Mouse (Mus musculus) urinary bladder, adult 2 months (tissue): ENCODE data around the gene Acot8. TPM values are rescaled to one million over a fixed set of nuclear protein-coding genes. Genes with fewer than 3 reads are reported as not detected.
"Not testable (repeated sequence)": the region's sequence is repeated elsewhere in the genome, so short reads cannot be mapped to it uniquely, and the experiment has no call there.

Source experiments
- DNase-seq: peaks from one replicate; pipeline ENCODE4 v3.0.0; 2022; ENCODE audit warnings: low spot score
- polyA plus RNA-seq: library from polyadenylated mRNA; depleted of rRNA; stranded (reverse); fragments of >200 nt; gene quantifications from 2 replicates; pipeline ENCODE4 v1.2.3, GENCODE M21; 2012

Gene Acot8
- polyA plus RNA-seq, 1 experiment = 45.7 TPM

DNA sequence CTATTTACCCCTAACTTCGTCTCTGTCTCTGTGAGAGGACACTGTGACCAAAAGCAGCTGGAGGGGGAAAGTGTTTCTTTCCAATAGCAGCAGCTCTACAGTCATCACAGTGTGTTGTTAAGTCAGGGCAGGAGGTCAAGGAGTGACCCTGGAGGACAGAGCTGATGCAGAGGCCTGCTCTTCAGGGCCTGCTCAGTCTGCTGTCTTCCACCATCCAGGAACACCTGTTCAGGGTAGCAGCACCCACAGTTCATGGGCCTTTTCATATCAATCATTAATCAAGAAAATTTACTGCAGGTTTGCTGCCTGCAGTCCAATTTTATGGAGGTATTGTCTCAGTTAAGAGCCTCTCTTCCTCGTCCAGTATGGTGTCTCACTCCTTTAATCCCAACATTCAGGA lies 8.9 kb upstream of the Acot8 start:
- no peak for DNase-seq

DNA sequence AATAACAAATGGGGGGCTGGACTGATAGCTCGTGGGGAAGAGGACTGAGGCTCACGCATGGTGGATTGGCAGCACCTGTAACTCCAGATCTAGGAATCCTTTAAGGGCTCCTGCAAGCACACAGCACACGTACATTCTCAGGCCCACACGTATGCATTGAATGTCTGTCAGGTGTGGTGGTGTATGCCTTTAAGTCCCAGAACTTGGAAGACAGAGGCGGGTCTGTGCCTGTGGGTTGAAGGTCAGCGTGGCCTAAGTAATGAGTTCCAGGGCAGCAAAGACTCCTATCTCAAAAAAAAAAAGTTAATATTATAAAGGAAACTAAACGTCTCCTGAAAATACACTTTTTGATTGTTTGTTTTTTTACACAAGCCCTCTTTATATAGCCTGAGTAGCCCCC lies 1.9 kb upstream of the Acot8 start:
- DNase-seq = no peak

DNA sequence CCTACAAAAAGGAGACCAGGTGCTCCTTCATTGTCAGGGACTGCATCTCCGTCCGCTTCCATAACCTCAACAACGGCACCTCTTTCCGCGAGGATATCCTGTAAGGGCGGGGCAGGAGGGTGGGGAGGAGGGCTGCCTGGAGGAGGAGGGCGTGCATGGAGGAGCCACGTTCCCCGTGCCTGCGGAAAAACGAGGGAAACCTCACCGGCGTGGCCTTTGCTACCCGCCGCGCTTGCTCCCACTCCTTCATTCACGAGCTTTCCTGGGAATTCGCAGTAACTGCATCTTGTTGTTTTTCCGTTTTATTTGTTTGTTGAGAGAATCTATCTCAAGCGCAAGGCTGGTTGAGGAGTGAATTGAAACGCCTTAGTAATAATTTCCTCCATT lies 643 bp upstream of the Acot8 start:
- DNase-seq = no peak

DNA sequence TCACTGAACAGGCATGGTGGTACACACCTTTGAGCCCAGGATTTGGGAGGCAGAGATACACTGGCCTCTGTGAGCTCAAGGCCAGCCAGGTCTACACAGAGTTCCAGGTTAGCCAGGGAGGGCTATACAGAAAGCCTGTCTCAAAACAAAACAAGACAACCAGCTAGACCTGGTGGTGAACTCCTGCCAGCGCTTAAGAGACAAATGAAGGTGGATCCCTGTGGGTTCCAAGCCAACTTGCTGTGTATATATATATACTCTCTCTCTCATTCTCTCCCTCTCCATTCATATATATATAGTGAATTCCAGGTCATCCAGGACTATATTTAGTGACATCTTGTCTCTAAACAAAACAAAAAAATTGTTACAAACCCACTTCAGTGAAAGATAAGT lies 765 bp downstream of the Acot8 start:
- no peak for DNase-seq

DNA sequence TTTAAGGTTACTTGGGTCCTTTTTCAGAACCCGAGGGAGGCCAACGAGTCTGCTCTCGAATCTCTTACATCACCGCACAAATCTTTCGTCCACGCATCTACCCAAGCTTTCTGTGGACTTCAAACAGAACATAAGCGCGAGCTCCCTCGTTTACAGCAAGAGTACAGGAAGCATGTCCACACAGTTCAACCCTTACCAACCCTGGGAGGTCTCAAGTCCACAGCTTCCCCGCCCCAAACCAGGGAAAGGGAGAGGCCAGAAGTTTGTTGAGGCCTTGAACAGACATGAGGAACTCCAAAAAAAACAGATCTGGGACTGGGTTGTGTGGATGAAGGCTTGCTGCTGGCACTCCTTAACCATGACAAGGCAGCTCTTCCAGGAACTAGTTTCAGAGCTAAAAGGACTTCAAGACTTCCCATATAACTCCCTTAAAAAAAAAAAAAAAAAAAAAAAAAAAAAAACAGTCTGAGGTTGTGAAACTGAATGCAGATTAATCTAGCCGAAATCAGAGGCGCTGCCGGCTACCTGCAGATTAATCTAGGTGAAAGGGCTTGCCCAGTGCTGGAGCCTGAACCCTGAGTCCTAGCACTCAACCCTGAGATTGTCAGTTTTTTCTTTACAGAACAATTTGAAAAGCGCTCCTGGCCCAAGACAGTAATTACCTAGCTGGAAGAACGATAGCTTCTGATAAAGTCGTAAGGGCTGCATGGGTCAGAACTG lies 1.3 kb downstream of the Acot8 start:
- no peak for DNase-seq

DNA sequence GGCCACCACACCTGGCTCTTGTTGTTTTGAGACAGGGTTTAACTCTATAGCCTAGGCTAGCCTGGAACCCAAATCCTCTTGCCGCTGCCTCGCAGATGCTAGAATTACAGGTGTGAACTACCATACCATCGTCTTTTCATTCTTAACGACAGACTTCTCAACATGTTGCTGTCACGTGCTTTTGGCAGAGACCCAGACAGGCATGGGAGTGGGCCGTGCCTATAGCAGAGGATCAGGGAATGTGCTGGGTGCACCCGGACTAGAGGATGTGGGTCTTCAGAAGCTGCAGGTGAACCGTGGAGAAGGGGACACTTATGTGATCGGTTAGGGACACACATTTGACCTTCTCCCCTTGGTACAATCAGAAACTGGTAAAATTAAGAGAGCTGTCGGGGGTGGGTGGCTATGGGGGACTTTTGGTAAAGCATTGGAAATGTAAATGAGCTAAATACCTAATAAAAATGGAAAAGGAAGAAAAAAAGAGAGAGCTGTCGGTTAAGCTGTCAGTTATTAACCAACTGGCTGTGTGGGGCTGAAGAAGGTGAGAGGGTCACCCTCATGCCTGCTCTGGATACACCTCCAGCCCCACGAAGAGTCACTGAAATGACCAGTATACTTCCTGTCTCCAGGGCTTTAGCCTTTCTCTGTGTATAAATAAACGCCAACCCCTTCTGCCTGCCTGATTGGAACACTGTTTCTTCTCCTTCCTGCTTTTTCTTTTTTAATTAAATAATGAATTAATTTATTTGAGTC lies 4.3 kb downstream of the Acot8 start:
- no peak for DNase-seq

DNA sequence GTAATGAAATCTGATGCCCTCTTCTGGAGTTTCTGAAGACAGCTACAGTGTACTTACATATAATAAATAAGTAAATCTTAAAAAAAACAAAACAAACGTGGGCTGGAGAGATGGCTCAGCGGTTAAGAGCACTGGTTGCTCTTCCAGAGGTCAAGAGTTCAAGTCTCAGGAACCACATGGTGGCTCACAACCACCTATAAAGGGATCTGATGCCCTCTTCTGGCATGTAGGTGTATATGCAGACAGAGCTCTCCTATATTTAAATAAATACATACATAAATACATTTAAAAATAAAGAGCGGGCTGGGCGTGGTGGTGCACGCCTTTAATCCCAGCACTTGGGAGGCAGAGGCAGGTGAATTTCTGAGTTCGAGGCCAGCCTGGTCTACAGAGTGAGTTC lies 6.1 kb downstream of the Acot8 start:
- DNase-seq = not testable (repeated sequence)

DNA sequence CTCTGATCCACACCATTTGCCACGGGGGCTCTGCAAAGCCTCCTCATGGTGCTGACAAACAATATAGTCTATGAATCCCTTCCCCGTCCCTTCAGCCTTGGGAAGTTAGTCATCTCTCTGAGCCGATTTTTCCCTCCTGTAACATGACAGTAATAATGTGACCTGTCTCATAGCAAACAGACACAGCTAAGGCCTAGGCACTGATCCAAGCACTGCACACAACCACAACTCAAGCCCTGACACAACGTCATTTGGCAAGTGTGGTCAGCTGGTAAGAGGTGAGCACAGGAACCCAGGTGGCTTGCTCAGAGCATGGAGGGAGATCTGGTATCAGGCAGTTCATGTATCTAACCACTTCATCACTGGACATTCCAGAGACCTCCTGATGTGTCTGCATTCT lies 8.8 kb downstream of the Acot8 start:
- no peak for DNase-seq

DNA sequence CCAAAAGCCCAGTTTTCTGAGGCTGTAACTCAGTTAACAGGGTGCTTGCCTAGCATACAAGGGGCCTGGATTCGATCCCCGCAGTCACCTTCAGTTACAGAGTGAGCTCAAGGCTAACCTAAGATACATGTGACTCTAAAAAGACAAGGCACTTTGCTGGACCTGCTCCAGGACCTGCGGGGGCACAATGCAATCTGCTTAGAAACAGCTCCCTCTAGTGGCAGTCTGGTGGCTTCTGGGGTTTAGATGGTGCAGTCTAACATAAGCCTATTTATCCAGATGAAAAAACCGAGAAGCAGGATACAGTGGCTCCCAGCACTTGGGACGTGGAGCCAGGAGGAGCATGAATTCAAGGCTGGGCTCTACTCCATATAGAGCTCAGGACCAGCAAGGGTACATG lies 10.4 kb downstream of the Acot8 start:
- DNase-seq = no peak

DNA sequence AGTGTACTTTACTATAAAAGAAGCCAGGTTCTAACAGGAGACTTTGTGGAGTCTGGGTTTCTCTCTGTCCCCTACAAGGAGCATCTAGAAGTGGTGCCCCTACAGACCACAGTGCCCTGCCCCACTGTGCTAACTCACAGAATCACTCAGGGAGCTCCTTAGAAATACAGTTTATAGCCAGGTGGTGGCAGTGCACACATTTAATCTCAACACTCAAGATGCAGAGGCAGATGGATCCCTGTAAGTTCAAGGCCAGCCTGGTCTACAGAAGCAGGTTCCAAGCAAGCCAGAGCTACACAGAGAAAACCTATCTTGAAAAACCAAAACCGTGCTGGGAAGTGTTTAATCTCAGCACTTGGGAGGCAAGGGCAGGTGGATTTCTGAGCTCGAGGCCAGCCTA lies 10.9 kb downstream of the Acot8 start:
- no peak for DNase-seq

DNA sequence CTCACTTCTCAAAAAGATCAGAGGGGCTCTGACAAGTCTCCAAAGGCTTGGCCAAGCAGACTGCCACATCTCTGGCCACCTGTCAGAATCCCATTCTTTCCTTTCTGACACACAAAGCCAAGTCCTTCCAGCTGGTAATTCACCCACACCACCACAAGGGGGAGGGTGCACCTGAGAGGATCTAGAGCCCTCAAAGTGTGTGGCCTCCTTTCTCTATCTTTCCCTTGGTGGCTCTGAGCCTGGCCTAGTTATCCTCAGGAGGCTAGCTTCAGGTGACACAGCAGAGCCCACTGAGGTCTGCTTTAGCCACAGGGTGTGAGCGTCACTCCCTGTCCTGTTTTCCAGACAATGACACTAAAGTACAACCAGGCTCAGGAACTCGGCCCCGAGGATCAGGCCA lies 11.4 kb downstream of the Acot8 start:
- no peak for DNase-seq

DNA sequence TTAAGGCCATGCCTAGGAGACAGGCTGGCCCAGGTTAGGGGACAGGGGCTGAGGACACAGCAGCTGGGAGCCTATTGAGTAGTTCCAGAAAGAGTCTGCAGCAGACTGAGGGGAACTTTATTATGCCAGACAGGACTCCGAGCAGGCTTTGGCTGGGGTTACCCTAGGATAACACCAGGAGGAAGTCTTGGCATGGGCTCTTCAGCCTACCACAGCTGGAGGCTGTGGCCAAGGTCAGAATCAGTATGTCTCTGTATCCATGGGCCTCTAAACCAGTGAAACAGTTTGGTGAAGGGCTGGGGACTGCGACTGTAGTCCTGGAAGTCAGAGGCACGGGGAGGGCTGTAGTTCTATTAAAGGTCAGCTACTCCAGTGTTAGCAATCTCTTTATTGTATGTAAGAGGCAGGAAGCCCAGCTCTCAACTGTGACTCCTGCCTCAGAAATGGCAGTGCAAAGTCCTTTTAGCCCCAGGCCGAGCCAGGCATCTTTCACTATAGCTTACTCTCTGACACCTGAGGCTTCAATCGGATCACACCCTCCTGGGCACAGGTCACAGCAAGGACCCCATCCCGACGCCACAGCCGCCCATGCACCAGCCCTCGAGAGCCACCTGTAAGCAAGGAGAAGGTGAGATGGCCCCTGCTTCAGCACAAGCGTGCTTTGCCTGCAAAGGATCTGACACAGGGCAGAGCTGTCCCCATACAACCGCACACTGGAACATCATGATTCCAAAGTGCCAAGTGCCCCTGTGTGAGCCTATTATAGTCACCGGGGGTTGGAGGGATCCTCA lies 12.1 kb downstream of the Acot8 start:
- no peak for DNase-seq

DNA sequence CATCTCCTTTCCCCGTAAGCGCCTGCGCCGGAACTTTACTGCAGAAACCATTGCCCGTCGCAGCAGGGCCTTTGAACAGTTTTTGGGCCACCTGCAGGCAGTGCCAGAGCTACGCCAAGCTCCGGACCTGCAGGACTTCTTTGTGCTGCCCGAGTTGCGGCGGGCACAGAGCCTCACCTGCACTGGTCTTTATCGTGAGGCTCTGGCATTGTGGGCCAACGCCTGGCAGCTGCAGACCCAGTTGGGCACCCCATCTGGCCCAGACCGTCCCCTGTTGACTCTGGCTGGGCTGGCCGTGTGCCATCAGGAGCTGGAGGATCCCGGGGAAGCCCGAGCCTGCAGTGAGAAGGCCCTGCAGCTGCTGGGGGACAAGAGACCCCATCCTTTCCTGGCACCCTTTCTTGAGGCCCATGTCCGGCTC lies 12.8 kb downstream of the Acot8 start:
- no peak for DNase-seq

DNA sequence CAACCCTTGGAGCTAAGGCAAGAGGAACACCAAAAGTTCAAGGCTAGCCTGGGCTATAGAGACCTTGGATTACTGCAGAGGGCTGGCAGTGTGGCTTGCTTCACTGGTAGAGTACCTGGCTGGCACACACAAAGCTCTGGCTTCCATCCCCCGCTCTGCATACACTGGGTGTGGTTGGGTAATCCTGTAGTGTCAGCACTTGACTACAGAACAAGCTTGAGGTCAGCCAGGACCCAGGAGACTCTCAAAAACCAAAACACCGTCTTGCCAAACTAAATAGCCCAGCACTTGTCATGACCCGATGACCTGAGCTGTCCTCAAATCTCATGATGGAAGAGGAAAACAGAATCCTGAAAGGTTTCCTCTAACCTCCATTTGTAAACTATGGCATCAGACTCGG lies 14.2 kb downstream of the Acot8 start:
- DNase-seq = no peak

DNA sequence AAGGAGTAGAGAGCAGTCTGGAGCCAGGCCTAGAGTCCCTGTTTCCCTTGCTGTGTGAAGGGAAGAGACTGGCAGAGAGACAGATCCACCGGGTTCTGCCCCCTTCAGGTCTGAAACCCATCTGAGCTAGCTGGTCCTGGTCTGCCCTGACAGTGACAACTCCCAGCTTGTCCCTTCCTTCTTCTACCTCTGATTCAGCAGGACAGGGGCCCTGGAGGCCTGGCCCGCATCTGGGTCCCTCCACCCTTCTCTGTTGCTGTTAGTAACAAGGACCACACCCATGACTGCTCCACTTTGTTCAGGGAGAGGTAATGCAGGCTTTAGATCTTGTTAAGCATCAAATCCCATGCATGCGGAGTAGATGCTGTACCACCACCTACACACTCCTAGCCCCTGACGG lies 16.3 kb downstream of the Acot8 start:
- DNase-seq = no peak

DNA sequence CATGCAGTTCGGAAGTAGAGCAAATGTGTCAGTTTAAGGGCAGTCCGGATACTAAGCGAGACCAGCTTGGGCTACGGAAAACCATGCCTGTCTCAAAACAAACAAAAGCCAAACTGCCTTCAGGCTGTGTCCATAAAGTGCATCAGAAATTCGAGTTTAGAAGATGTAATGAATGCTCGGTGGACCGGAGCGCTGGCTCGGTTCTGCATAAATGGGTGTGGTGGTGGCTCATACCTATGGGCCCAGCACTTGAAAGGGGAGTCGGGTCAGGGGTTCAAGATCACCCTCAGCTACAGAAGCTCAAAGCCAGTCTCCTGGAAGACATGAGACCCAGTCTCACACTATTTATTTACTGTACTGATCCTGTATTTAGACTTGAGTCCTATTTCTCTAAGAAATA lies 16.9 kb downstream of the Acot8 start:
- DNase-seq = no peak

DNA sequence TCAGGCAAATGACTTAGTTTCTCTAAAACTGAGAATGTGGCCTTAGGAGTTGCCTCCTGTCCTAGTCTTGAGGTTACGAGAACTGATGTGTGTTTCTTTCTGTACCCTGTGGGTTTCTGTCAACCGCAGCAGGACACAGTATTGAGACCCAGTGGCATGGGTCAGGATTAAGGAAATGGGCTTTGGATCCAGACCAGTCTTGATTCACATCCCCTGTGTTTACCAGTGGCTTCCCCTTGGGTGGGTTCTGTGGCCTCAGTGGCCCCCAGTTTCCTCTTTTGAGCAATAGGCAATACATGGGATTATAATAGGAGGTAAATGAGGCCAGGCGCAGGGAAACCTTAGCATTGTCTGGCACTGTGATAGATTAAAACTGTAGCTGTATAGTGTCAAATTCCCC lies 17.6 kb downstream of the Acot8 start:
- DNase-seq = no peak

DNA sequence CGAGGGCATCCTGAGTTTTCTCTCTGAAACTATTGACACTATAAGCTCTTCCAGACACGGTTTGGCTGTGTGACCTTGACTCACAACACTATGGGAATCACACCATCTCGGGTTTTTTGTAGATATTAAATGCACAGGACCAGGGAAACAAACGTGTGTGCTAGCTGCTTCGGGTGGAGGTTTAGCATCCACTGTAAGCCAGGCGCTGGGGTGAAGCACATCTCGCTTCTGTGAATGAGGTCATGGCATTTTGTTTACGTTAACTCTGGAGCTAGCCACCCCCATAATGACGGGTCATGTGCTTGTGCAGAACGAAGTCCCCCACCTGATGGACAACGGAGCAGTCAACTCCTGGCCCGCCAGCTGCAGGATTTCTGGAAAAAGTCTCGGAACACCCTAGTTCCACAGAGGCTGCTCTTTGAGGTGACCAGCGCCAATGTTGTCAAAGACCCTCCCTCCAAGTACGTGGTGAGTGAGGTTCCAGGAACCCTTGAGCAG lies 18.2 kb downstream of the Acot8 start:
- DNase-seq = no peak

DNA sequence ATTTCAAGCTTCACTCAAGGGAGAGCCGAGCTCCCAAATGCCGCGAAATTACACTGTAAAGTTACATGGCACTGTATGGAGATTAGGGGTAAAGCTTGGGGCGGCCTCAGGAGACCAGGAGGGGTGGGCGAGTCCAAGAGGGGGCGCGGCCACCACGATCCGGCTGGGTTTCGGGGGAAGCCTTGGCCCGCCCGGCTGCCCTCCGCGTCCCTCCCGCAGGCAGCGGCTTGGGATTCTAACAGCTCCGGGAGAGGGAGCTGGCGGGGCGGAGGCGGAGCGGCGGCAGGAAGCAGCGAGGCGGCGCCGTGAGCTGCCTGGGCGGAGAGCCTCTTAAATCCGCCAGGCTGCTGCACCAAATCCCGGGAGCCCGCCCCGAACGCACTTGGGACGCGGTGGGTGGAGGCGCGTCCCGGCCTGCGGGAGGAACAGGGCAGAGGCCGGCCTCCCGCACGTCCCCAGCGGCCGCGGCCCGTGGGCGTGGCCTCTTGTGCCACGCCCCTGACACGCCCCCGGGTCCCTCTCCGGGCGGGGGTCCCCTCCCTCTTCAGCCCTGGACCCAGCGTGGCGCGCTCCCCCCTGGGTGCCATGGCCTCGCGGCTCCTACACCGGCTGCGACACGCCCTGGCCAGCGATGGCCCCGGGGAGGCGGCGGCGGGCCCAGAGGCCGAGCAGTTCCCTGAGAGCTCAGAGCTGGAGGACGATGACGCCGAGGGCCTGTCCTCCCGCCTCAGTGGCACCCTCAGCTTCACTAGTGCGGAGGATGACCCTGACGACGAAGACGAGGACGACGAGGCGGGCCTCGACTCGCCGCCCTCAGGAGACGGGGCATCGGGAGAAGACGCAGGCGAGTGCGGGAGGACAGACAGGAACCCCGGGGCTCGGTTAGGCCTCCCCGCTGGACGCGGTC lies 18.9 kb downstream of the Acot8 start, which contains the start of gene Snx21:
Gene Snx21 (plus strand): TSS at position 343 of the 907 bp plus-strand sequence.
- DNase-seq = peak; percentile 87

DNA sequence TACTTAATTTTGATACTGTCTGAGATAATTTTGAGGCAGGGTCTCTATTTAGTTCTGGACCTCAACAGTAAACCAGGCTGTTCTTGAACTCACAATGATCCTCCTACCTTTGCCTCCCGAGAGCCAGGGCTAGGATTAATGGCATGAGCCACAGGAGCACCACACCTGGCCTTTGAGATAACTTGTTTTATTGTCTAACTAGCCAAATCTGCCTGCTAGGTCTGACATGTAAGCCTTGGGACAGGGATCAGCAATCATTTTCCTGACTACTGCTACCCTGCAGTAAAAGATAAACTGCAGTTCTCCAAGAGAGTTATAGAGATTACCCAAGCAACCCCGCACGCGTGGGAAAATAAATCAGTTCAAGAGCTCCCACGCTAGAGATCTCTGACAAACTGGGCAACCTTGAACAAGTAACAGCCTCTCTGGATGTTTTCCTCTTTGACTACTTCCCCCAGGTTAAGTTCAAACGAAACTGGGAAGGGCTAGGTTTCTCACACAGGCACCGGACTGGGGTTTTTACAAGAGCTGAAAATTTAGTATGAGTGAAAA lies 19.7 kb downstream of the Acot8 start:
- DNase-seq = no peak

DNA sequence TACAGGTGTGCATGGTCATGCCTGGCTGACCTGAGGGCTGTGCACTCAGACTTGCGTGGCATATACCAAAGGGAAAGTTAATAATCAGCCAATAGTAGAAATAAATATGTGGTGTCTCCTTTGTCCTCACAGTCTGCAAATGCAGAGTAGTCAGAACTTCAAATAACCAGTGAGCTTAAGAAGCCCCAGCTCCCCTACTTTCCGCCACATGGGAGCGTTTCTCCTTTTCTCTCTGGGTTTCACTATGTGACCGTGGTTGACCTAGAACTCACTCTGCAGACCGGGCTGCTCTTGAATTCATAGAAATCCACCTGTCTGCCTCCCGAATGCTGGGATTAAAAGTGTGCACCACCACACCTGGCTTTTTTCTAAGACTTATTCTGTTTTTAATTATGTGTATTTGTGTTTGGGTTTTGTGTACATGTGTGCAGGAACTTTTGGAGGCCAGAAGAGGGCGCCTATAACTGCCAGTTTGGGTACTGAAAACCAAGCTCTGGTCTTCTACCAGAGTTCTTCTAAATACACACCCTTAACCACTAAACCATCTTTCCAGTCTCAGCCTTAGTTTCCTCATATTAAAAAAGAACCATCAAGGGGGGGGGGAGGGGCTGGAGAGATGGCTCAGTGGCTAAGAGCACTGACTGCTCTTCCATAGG lies 20.6 kb downstream of the Acot8 start:
- no peak for DNase-seq
